Mouse (Mus musculus): ENCODE measurements at regions not wholly inside any gene's neighbourhood (a gene's known extent, or its start where the extent isn't known, plus 50 kb on each side); places are given as distances from the start of the nearest gene placed in this dataset.
A peak's percentile ranks its signal among the peaks of the same experiment; 100 is the strongest.
"Not testable (repeated sequence)": the region's sequence is repeated elsewhere in the genome, so short reads cannot be mapped to it uniquely, and the experiment has no call there.

DNA sequence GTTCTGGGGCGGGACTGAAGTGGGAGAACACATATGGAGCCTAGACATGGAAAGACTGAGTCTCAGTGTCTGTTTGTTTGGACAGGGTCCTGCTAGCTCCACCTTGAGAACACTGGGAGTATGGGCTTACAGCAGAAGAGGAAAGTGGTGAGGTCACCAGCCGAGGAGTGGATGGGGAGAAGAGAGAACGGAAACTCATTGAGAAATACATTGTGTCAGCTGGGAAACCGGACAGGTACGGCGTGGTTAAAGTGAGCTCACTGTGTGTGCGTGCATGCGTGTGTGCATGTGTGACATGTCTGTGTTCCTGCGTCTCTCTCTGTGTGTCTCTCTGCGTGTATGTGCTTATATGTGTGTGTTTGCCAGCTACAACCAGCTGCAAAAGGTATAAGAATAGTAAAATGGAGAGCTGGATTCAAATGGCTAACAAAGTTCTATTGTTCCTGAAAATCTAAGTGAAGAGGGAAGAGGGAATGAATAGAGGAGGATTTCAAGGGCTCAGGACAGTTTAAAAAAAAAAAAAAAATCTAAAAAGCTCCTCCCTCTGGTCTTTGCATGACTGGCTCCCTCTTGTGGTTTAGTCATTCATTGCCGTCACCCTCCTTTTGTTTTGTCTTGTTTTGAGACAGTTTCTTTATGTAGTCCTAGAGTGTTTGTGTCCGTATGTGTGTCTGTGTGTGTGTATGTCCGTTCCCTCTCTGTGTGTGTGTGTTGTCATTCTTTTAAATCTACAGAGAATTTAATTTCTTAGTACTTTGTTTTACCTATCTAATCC lies 52.0 kb upstream of the Ak4 start:
- DNase-seq, result peak; percentile 58

DNA sequence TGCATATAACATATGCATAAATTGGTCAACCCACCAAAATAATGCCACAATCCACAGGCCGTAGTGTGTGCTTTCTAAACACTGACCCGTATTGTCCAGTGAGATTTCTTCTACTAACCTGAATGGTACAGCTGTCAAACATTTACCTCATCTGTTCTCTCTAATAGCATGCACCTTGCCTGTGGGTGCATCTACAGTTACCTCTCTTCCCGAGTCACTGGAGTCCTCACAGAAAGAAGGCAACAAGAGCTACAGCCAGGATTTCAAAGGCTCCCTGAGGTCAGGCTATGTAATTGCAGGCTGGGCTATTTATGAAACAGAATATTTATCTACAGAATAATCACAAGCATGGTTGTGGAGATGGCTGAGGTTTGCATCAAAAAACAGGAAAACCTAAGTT lies 53.8 kb upstream of the Ak4 start:
- DNase-seq, result no peak

DNA sequence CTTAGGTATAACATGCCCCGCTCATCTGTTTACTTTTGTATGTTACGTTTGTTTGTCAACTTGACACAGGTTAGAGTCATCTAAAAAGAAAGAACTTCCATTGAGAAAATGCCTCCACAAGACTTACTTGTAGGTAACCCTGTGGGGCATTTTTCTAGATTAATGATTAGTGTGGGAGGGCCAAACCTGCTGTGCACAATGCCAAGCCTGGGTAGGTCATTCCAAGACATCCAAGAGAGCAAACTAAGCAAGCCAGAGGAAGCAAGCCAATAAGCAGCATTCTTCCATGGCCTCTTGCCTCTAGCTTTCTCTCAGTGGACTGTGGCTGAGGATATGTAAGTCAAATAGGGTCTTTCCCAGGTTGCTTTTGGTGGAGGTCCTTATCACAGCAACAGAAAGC lies 54.4 kb upstream of the Ak4 start:
- DNase-seq, result no peak

DNA sequence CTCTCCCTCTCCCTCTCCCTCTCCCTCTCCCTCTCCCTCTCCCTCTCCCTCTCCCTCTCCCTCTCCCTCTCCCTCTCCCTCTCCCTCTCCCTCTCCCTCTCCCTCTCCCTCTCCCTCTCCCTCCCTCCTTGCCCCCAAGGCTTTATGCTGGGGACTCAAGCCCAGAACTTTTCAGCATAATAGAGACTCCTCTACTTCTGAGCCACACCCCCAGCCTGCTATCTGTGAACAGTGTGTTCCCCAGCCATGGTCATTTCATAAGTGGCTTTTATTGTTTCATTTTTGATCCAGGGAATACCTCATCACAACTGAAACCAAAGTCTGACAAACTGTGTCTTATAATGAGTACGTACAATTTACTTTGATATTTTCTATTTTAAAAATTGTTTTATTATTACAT lies 55.8 kb upstream of the Ak4 start:
- not testable (repeated sequence) for DNase-seq

- no peak for DNase-seq
Measured at GRCm38 (mm10) chr4:101361779-101362178, 57.3 kb upstream of the Ak4 start.

GRCm38 (mm10) chr4:101360296-101360695 lies 58.8 kb upstream of the Ak4 start:
- no peak for DNase-seq

GRCm38 (mm10) chr4:101359119-101359518 lies 60.0 kb upstream of the Ak4 start:
- no peak for DNase-seq

- no peak for DNase-seq
Measured at GRCm38 (mm10) chr4:101358525-101358924, 60.6 kb upstream of the Ak4 start.

GRCm38 (mm10) chr4:101357923-101358322 lies 61.2 kb upstream of the Ak4 start:
- peak; percentile 23 for DNase-seq

DNA sequence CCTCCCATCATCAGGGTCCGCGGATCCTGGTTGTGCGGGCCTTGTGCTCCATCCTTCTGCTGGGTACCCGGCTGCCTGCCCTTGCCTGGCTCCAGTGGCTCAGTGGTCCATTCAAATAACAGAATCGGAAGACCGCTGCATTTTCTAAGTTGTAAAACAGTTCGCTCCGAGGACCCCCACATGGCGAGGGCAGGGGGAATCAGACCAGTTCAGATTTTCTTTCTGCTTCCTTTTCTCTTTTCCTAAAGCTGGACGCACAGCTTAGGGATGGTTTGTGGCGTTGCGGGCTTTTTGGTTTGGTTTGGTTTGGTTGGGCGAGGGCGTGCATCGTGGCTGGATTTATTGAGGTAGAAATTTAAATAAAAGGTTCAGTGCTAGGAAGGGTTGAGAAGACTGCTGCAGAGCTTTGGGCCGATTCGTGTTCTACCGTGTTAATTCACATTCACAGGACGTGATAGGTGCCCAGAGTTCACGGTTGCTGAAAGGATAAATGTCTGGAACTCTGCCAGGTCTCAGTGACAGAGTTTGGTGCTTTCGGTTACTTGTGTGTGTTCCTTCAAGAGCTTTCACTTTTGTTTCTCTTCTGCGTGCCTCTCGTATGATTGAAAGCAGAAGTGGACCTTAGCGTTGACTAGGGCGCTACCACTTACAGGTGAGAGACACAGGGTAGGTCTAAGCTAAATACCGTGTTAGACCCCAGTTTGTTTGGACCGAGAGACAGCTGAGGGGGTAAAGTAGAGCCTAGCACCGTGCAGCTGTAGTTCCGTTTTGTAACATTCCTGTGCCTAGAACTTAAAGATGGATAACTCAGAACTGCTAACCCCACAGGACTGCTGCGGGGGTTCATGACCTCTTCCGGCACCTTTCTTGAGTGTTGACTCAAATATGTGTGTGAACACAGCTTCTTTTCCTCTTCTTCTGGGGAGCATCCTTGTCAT lies 61.9 kb upstream of the Ak4 start:
- peak; percentile 71 for DNase-seq

DNA sequence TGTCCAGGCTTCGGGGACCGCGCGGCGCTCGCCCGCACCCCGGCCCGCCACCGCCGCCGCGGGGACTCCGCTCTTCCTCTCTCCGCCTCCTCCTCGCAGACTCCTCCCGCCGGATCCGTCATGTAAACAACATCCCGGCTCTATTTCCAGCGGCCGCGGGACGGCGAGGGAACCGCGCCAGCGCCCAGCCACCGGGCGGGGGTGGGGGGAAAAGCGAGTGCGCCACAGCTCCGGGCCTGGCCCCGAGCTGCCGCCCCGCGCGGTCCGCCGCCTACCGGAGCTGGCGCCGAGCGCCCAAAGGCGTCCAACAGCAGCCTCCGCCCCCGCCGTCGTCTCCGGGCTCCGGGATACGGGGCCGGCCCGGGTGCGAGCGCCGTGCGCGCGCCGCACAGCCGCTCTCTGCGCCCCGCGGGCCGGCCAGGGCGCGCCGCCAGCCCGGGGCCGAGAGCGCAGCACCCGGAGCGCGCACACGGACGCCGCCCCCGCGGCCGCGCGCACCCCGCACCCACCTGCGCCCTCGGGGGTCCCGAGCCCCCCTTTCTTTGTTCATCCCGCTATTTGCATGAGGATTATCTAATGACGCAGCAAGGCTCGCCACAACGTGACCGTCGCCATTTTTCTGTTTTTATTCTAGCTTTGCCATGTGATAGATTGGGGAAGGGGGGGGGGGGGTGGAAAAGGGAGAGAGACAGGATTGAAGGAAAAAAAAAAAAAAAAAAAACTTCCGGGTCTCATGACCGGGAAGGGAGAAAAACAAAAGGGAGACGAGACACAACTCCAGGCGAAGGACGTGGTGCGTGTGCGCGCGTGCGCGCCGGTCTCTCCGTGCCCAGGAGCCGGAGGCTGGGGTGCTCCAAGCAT lies 62.8 kb upstream of the Ak4 start:
- peak; percentile 92 for DNase-seq

DNA sequence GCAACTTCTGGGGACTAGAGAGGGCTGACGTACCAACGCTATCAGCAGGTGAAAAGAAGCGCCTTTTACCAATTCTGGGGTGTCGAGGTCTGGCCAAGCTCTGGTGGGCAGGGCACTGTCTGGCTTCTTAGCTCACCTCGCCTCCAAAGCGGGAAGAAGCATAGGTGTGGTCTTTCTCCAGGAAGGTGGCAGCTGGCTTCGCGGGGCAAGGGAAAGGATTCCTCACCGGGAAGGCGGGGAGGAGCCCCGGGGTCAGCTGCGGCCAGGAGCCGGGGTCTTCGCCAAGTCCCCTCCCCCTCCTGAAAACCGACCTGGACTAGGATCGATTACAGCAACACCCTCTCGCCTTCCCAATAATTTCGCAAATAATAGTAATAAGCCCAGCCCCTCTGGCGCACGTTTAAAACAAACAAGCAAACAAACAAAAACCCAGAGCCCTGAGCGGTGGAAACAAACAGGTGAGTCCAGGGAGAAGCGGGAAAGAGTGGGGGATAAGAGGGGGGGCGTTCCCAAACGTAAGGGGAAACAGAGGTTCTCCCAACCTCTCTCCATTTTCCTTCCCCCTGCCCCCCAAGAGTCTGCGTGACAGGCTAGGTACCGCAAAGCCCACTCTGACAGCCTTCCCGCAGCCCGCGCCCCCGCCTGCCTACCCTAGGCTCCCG lies 63.5 kb upstream of the Ak4 start:
- DNase-seq, result peak; percentile 81

- DNase-seq, result peak; percentile 69
Measured at GRCm38 (mm10) chr4:101354951-101355350, 64.1 kb upstream of the Ak4 start.

GRCm38 (mm10) chr4:101354086-101354855 lies 64.8 kb upstream of the Ak4 start:
- no peak for DNase-seq

- DNase-seq, result no peak
Measured at GRCm38 (mm10) chr4:101352178-101352577, 66.9 kb upstream of the Ak4 start.

GRCm38 (mm10) chr4:101351716-101352115 lies 67.4 kb upstream of the Ak4 start:
- DNase-seq, result no peak

- no peak for DNase-seq
Measured at GRCm38 (mm10) chr4:101350656-101351055, 68.4 kb upstream of the Ak4 start.

DNA sequence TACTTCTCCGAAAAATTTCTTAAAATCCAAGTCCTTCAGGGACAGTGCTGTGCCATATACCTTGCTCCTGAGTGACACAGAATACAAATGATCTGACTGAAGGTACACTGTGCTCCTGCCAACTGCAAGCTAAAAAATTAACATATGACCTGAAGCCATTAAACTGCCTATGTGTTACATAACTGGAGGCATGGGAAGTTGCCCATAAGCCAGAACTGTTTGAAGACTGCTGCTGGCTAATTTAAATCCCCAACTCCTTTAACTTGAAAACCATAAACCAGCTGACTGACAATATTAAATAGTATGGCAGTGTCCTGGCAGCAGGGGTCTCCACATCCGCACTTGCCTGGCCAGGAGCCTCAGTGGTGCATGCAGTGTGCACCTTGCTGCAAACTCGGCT lies 68.9 kb upstream of the Ak4 start:
- DNase-seq, result peak; percentile 38

DNA sequence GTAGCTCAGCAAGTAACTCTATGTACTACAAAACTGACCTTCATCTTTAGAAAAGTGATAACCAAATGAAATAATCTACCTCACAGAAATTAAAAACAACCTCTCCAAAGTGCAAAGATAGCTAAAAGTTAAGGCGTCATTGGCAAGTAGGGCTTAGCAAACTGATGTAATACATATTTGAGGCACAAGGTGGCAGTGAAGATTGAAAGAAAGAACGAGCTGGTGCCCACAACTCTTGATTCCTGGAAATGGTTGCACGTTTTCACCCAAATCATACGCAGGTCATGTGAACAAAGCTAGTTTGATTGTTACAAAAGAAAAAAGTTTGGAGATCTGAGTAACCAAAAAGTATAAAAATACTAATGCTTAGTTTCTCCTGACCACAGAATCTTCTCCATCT lies 69.7 kb upstream of the Ak4 start:
- DNase-seq, result peak; percentile 45

- no peak for DNase-seq
Measured at GRCm38 (mm10) chr4:101347309-101347708, 71.8 kb upstream of the Ak4 start.

GRCm38 (mm10) chr4:101342071-101342762 lies 76.9 kb upstream of the Ak4 start:
- no peak for DNase-seq
